Mouse (Mus musculus) thymus, adult 18-20 months (tissue): ENCODE results near the gene Rnf220.

Source experiments
- DNase-seq, 2 experiments: peaks; one replicate each; pipeline ENCODE4 v3.0.0; 2022; ENCODE audit warnings: mixed read lengths in 2 of 2

Gene Rnf220

GRCm38 (mm10) chr4:117373324-117374077, 123.4 kb downstream of the Rnf220 start:
- DNase-seq: no peak

- DNase-seq: no peak
These were observed 125.0 kb downstream of the Rnf220 start for GRCm38 (mm10) chr4:117371896-117372295.

GRCm38 (mm10) chr4:117370354-117370753, 126.5 kb downstream of the Rnf220 start:
- no peak for DNase-seq

- no peak for DNase-seq
These were observed 127.3 kb downstream of the Rnf220 start for GRCm38 (mm10) chr4:117369571-117369970.

- DNase-seq: no peak
These were observed 129.5 kb downstream of the Rnf220 start for GRCm38 (mm10) chr4:117367365-117367764.

GRCm38 (mm10) chr4:117362085-117362484, 134.8 kb downstream of the Rnf220 start:
- no peak for DNase-seq

GRCm38 (mm10) chr4:117361558-117361873, 135.3 kb downstream of the Rnf220 start:
- DNase-seq: no peak

GRCm38 (mm10) chr4:117360713-117361557, 135.9 kb downstream of the Rnf220 start:
- no peak for DNase-seq

- DNase-seq: no peak
These were observed 137.0 kb downstream of the Rnf220 start for GRCm38 (mm10) chr4:117359803-117360382.

- no peak for DNase-seq
These were observed 138.9 kb downstream of the Rnf220 start for GRCm38 (mm10) chr4:117357917-117358316.

- no peak for DNase-seq
These were observed 139.7 kb downstream of the Rnf220 start for GRCm38 (mm10) chr4:117357104-117357503.

- no peak for DNase-seq
These were observed 140.6 kb downstream of the Rnf220 start for GRCm38 (mm10) chr4:117356223-117356622.

GRCm38 (mm10) chr4:117354651-117355050, 142.2 kb downstream of the Rnf220 start:
- no peak for DNase-seq

- DNase-seq: no peak
These were observed 143.9 kb downstream of the Rnf220 start for GRCm38 (mm10) chr4:117352957-117353356.

- DNase-seq: no peak
These were observed 144.8 kb downstream of the Rnf220 start for GRCm38 (mm10) chr4:117352071-117352470.

GRCm38 (mm10) chr4:117350139-117350693, 146.6 kb downstream of the Rnf220 start:
- DNase-seq: no peak

- no peak for DNase-seq
These were observed 147.5 kb downstream of the Rnf220 start for GRCm38 (mm10) chr4:117349327-117349726.

GRCm38 (mm10) chr4:117346025-117346424, 150.8 kb downstream of the Rnf220 start:
- peak; percentile 24 to 41 for DNase-seq

GRCm38 (mm10) chr4:117343385-117343784, 153.5 kb downstream of the Rnf220 start:
- no peak for DNase-seq

GRCm38 (mm10) chr4:117342751-117343150, 154.1 kb downstream of the Rnf220 start:
- DNase-seq: no peak

- DNase-seq: no peak
These were observed 155.6 kb downstream of the Rnf220 start for GRCm38 (mm10) chr4:117341282-117341681.

GRCm38 (mm10) chr4:117339796-117340195, 157.1 kb downstream of the Rnf220 start:
- DNase-seq: no peak

GRCm38 (mm10) chr4:117330836-117331475, 165.9 kb downstream of the Rnf220 start:
- no peak for DNase-seq
